Mouse (Mus musculus) cerebellum, adult 9-10 months (tissue): ENCODE results near the gene Atxn2.

ENCODE experiments used
- DNase-seq: peaks from one replicate; pipeline ENCODE4 v3.0.0; 2022

Atxn2 gene

GRCm38 (mm10) chr5:121819559-121819958 lies 108.4 kb downstream of the Atxn2 start:
- peak; percentile 22 for DNase-seq

GRCm38 (mm10) chr5:121820161-121820560 lies 109.0 kb downstream of the Atxn2 start:
- DNase-seq: peak; percentile 48

GRCm38 (mm10) chr5:121820657-121821056 lies 109.5 kb downstream of the Atxn2 start:
- no peak for DNase-seq

GRCm38 (mm10) chr5:121821116-121821515 lies 110.0 kb downstream of the Atxn2 start:
- peak; percentile 58 for DNase-seq

GRCm38 (mm10) chr5:121821552-121821951 lies 110.4 kb downstream of the Atxn2 start:
- peak; percentile 69 for DNase-seq

- no peak for DNase-seq
Measured at GRCm38 (mm10) chr5:121822786-121823505, 111.8 kb downstream of the Atxn2 start.

- DNase-seq: no peak
Measured at GRCm38 (mm10) chr5:121823668-121824067, 112.5 kb downstream of the Atxn2 start.

- no peak for DNase-seq
Measured at GRCm38 (mm10) chr5:121824121-121824520, 113.0 kb downstream of the Atxn2 start.

- no peak for DNase-seq
Measured at GRCm38 (mm10) chr5:121825606-121826005, 114.5 kb downstream of the Atxn2 start.

GRCm38 (mm10) chr5:121827876-121828275 lies 116.7 kb downstream of the Atxn2 start:
- no peak for DNase-seq

GRCm38 (mm10) chr5:121828491-121829432 lies 117.6 kb downstream of the Atxn2 start:
- peak; percentile 85 for DNase-seq

- no peak for DNase-seq
Measured at GRCm38 (mm10) chr5:121831002-121831601, 120.0 kb downstream of the Atxn2 start.

GRCm38 (mm10) chr5:121832376-121833155 lies 121.4 kb downstream of the Atxn2 start:
- DNase-seq: no peak

- no peak for DNase-seq
Measured at GRCm38 (mm10) chr5:121833159-121833558, 122.0 kb downstream of the Atxn2 start.

- DNase-seq: no peak
Measured at GRCm38 (mm10) chr5:121833572-121834240, 122.6 kb downstream of the Atxn2 start.

- no peak for DNase-seq
Measured at GRCm38 (mm10) chr5:121834241-121834606, 123.1 kb downstream of the Atxn2 start.

- no peak for DNase-seq
Measured at GRCm38 (mm10) chr5:121834991-121835747, 124.0 kb downstream of the Atxn2 start.

GRCm38 (mm10) chr5:121835949-121836691 lies 125.0 kb downstream of the Atxn2 start:
- DNase-seq: no peak

- peak; percentile 86 for DNase-seq
Measured at GRCm38 (mm10) chr5:121836692-121837415, 125.7 kb downstream of the Atxn2 start.
